Mouse (Mus musculus) testis, postnatal 14 days (tissue): ENCODE data around the gene Gm20388.
A peak's percentile ranks its signal among the peaks of the same experiment; 100 is the strongest.

Experiments used
- DNase-seq: peaks from one replicate; pipeline ENCODE4 v3.0.0; 2021; ENCODE audit warnings: low spot score

Gm20388 gene

DNA sequence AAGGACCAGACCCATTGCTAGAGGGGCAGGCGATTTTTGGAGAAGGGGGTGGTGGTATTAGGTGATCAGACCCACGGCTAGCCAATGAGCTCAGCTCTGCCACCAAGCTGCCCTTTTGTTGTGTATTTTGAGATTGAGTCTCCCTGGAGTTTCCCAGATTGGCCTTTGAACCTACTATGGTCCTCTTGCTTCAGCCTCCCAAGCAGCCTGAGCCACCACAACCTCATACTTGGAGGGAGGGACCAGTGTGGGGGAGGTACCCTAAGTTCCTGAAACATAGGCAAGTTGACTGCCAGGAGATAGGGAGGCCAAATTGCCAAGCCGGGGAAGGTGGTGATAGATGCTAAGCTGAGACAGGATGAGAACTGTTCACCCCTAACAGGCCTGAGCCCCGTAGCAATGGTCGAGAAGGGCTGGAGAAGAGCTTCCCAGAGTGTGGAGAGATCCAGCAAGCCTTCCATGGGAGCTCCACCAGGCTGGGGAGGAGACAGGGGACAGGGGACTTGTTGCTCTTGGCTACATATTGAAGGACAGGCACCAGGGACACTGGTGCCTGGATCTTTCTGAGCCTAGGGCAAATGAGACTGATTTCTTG lies 600.3 kb downstream of the Gm20388 start:
- no peak for DNase-seq

DNA sequence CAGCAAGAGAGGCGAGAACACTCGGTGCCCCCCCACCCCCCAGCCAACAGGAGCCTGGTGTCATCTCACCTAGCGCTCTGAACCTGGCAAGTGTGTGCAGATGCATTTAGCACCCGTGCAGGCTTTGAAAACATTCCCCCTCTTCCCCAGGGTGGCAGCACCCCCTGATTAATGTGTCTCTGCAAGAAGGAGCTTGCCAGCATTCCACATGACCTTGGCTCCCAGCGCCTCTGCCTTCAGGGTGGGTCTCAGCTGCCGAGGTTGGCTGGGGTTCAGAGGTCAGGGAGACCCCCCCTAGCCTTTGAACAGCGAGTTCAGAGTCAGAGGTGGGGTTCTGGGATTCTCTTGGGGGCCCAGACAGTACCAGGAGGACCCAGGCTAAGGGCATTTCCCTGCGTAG lies 601.1 kb downstream of the Gm20388 start:
- DNase-seq, result no peak

- no peak for DNase-seq
Measured at GRCm38 (mm10) chr8:120512326-120512725, 601.7 kb downstream of the Gm20388 start.

DNA sequence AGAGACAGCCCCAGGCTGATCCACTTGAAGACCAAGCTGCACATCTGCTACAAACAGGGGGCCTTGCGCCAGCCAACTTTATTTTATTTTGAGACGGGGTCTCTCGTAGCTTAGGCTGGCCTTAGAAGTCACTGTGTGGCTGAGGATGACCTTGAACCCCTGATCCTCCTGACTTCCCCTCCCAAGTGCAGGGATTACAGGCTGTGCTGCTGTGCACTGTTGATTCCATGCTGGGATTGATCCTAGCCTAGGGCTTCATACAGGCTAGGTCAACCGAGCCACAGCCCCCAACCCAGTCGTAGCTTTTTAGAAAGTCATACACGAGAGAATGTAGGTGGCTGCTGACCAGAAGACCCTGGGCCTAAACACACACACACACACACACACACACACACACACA lies 602.5 kb downstream of the Gm20388 start:
- no peak for DNase-seq

DNA sequence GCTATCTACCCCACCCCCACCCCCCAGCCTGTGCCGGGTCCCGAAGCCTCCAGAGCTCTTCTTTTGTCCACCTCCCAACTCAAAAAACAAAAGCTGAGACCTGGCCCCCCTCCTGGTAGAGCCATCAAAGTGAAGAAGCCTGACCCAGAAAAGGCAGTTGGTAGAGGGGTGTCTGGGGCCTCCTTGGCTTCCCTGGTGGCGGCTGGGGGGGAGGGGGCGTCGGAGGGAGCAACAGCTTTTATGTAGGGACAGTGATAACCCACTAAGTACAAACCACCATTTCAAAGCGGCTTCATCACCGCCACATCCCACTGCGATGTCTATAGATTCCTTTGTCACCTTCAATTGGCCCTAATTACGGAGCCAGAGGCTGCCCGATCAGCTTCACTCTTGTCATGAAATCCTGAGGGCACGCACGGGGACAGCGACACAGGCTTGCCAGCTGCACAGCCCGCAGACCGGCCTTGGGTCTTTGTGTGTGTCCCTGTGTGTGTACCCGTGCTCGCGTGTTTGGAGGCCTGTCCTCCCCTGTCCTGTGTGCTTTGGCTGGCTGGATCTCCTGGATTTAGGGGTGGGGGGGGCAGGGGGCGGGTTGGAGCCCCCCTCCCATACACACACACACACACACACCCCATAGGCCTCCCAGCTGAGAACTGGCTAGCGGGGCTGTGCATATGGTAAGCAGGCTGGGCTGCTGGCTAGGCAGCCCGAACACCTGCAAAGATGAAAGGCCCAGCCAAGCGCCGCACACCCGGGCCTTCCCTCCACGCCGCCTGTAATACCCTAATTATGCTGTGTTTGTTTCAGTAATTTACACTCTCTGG lies 603.2 kb downstream of the Gm20388 start:
- DNase-seq, result no peak

GRCm38 (mm10) chr8:120515214-120515613 lies 604.6 kb downstream of the Gm20388 start:
- DNase-seq, result no peak

- no peak for DNase-seq
Measured at GRCm38 (mm10) chr8:120515650-120516049, 605.0 kb downstream of the Gm20388 start.

DNA sequence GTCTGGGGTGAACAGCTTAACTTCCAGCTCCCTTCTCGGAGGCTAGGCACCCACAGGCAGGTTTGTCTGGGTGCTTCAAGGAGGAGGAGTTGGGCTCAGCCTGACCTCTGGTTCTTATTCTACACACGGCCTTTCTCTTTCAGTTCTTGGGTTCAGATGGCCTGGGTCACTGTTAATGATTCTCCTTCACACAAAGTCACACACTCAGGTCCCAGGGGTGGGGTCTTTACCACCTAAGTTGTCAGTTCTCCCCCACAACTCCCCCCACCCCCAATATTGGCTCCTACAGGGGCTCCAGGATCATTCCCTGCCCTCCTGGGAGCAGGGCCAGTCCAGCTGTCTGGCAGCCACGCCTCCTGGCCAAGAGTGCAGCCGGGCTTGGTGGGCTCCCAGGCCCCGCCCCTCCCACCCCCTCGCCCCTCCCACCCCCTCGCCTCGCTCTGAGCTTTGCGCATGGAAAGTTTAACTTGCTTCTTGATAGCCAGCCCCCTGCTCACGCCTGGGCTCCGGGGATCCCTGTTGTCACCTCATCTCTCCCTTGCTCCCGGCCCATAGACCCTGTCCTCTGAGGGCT lies 605.6 kb downstream of the Gm20388 start:
- no peak for DNase-seq

DNA sequence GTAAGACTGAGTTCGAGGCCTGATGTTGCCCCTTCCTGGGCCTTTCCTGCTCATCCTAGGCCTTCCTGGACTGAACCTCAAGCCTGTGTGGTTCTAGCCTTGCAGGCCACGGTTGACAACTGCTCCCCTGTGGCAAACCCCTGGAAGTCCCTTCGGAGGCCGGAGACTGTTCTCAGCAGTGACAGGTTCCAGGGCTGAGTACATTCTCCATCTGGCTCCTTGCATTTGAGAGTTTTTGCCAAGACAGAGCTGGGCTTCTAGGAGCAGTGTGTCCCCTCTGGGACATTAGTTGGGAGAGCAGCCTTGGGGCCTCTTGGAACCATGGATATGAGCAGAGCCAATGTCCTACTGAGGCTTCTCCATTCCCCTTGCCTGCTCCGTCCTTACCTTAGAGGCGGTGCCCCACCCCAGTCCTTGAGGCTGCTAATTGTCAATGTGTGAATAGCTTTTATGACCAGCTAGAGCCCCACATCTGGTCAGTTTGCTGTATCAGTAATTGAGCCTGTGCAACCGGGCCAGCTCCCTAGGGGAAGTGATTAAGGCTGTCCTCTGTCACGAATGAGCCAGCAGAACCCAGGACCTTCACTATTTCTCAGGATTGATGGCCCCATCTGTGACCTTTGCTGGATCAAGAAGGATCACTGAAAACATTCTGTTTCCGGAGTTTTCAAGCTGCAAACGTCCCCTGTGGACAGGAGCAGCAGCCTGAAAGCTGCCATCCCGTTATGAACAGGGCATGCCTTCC lies 607.2 kb downstream of the Gm20388 start:
- DNase-seq, result no peak

GRCm38 (mm10) chr8:120518736-120519534 lies 608.3 kb downstream of the Gm20388 start:
- DNase-seq, result peak; percentile 68

GRCm38 (mm10) chr8:120520287-120520686 lies 609.6 kb downstream of the Gm20388 start:
- no peak for DNase-seq

DNA sequence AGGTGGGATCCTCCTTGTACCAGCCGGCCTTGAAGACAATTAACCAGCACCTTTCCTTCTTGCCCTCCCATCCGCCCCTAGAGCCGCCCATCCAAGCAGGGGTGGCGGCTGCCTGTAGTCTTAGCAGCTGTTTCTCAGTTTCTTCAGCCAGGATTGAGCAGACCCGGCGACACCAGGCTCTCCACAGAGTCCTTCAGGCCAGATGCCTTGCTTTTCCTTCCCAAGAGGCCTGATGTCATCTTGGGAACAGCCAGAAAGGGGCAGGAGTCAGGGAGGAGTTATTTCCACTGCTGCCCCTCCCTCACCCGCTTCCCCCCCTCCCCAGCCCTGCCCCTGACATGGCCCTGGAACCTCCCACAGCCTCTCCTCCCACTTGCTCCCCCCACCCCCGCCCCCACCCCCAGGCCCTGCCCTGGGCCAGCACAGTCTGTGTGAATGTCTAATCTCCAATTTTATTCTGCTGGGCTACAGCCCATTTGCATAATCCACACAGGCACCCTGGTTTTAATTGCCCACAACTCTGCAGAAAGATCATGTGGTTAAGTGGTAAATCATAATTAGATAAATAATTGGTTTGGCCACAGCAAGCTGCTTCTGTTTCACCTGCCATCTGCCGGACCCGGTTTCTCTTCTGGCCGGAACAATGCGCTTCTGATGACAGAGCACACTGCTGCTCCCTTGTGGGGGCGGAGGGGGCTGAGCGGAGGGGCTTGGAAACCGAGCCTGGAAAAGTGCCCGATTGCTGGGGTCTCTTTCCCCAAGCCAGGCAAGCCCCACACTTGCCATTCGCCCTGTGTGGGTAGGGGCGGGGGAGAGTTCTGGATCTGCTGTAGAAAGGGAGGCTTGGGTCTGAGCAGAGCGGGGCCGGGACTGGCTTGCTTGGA lies 610.3 kb downstream of the Gm20388 start:
- DNase-seq, result no peak

DNA sequence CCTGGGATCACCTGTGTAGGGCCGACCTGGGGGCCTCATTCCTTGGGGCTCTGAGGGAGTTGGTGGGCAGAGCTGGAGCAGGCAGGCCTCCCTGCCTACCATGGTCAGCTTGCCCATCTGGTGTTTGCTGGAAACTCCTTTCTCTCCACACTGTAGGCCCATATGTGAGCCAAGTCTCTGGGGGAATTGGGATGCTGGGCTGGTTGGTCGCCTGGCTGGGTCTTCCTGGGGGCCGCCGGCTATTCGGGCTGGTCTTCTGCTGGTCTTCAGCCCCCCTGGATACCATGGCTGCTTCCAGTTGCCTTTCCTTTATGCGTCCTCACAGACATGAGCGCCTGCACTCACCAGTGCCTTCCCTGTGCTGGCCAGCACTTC lies 610.9 kb downstream of the Gm20388 start:
- no peak for DNase-seq

DNA sequence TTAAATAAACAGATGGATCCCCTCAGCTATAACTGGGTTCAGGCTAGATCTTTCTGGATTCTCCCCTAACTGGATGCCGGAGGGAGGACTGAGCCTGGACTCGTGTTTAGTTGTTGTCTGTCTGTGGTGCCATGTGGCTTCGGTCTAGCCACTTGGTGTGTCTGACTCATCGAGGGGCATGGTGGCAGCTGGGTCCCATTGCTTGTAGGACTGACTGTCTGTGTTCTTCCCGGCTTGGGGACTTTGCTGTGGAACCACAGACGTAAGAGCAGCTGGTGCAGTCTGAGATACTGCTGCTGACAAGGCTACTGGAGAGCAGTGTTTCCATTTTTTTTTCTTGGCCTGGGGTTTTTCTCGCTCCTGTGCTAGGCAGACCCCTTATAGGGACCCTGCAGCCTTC lies 613.0 kb downstream of the Gm20388 start:
- no peak for DNase-seq

DNA sequence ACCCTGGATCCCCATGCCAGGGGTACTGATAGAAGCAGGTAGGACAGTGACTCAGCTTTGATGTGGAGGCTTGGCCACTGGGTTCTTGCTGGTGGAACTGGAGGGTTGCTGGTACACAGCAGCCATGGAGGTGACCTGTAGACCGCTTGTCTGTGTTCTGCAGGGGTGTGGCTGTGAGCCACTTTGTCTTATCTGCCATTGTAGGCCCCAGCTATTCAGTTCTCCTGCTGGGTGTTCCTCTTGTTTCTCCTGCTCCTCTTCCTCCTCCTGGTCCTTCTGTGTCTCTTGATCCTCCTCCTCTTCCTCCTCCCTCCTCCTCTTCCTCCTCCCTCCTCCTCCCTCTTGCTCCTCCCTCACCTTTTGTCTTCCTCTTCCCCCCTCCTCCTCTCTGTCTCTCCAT lies 614.5 kb downstream of the Gm20388 start:
- no peak for DNase-seq

DNA sequence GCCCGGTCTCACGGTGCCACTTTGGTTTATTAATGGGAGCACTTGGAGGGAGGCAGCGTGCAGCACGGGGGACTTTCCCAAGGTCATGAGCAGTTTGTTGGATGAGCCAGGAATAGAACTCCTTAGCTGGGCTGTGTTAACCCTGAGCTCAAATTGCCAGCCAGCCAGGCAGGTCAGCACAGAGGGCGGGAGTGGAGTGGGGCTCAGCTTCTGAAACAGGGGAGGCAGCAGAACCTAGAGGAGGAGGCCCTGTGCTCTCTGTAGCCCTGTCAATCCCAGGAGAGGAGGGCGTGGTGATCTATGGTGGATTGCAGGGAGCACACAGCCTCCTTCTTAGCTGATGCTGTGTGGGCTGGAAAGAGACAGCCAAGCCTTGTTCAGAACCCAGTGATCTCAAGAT lies 615.2 kb downstream of the Gm20388 start:
- DNase-seq, result no peak

GRCm38 (mm10) chr8:120526577-120526976 lies 615.9 kb downstream of the Gm20388 start:
- no peak for DNase-seq

DNA sequence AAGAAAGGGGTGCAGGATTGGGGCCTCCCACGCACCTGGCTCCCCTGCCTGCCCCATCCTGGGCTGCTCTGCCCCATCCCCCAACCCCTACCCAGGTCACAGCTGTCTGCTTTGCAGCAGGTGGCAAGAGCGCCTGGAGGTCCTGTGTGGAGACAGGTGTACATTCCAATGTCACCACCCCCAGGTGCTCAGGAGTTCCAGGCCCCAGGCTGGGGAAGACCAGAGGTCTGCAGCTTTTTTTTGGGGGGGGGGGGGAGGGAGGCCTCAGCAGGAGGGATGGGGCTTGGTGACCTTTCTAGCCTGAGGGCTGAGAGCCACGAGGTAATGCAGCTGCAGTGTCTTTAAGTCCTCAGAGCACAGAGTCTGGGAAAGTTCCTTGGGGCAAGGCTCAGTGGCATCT lies 617.7 kb downstream of the Gm20388 start:
- DNase-seq, result peak; percentile 64

- no peak for DNase-seq
Measured at GRCm38 (mm10) chr8:120529226-120529625, 618.6 kb downstream of the Gm20388 start.

- DNase-seq, result no peak
Measured at GRCm38 (mm10) chr8:120530954-120531656, 620.5 kb downstream of the Gm20388 start.
